Mouse (Mus musculus): ENCODE measurements around the gene Cybb. TPM values are rescaled to one million over a fixed set of nuclear protein-coding genes. Genes with fewer than 3 reads are reported as not detected.

Gene Cybb
- total RNA-seq, 2 experiments from 2014 or later, result 2.9 to 6.3 TPM

Other genes with a start within 250 kb of the Cybb start
- gene Gm14862, start 230.9 kb downstream of the Cybb start, total RNA-seq (2021), result not detected
- gene Xk, start 215.0 kb downstream of the Cybb start, total RNA-seq (2021), result 1 to 10 TPM; 3.1 to 3.4 TPM
- gene H2al1m, start 204.0 kb downstream of the Cybb start, total RNA-seq (2021), result not detected
- gene H2al1k, start 137.1 kb downstream of the Cybb start, total RNA-seq (2021), result not detected
- not detected for gene H2al1o, start 84.6 kb upstream of the Cybb start, total RNA-seq (2021)
- gene Dynlt3, start 175.2 kb upstream of the Cybb start, total RNA-seq (2021), result 10 to 100 TPM; 66.0 to 68.5 TPM

Data from gastrocnemius, postnatal 10 days (tissue).